Comparison of ENCODE assay signal across 13 mouse cellular contexts in genomic region chrX:140406079-140406478, GRCm38 (mm10). TPM values are rescaled to one million over a fixed set of nuclear protein-coding genes. Genes with fewer than 3 reads are reported as not detected.
DNase-seq lines count a peak whose midpoint lies in the region; ATAC-seq and TF ChIP-seq lines count a peak whose summit lies in the region.
"Had no signal": no experiment of that assay in that cellular context is flagged by ENCODE, and none has a peak within 500 bp of the region (broad histone marks: within the 10 kb centered on the region; RNA-seq: fewer than 3 reads in every experiment).

No protein-coding gene starts in this region.

- DNase-seq in hindbrain, embryonic 11.5 days (ENCODE audit: low spot score), result no peak
- peak; percentile 3 for DNase-seq in lung, postnatal 10 days
- no peak for DNase-seq in lung, adult 2 months
- DNase-seq in forebrain, postnatal 0 days, result no peak
- DNase-seq in kidney, postnatal 36 days, result peak; percentile 8 to 15
- DNase-seq in right cerebral cortex, adult 18-20 months, result no peak
- no peak for DNase-seq in gastrocnemius, adult 18-20 months (ENCODE audit: low spot score)
- DNase-seq: cerebellum, adult 9-10 months; heart, postnatal 4 days; layer of hippocampus, adult 9-11 months had no signal

- no peaks in the 10 kb centered on the region for H3K4me1 ChIP-seq in hindbrain, embryonic 12.5 days
- no peaks in the 10 kb centered on the region for H3K4me1 ChIP-seq in hindbrain, embryonic 11.5 days (replicated peaks; ENCODE audit: control insufficient read depth, insufficient read depth, low read length)
- H3K4me1 ChIP-seq in lung, adult 2 months (ENCODE audit: control insufficient read depth, insufficient read depth, low read length), result no peaks in the 10 kb centered on the region
- no peaks in the 10 kb centered on the region for H3K4me1 ChIP-seq in forebrain, postnatal 0 days (ENCODE audit: insufficient read depth)
- H3K4me1 ChIP-seq: embryonic facial prominence, embryonic 12.5 days; limb, embryonic 10.5 days had no signal

- H3K27ac ChIP-seq in hindbrain, embryonic 12.5 days, result no peak overlapping the region
- no peak overlapping the region for H3K27ac ChIP-seq in hindbrain, embryonic 11.5 days (ENCODE audit: low read depth, low read length)
- no peak overlapping the region for H3K27ac ChIP-seq in forebrain, postnatal 0 days (ENCODE audit: low read depth, low read length)
- H3K27ac ChIP-seq: embryonic facial prominence, embryonic 12.5 days; limb, embryonic 10.5 days had no signal

- no peaks in the 10 kb centered on the region for H3K9me3 ChIP-seq in hindbrain, embryonic 12.5 days (replicated peaks)
- H3K9me3 ChIP-seq in hindbrain, embryonic 11.5 days (ENCODE audit: control insufficient read depth, low read length), result no peaks in the 10 kb centered on the region
- H3K9me3 ChIP-seq in forebrain, postnatal 0 days (ENCODE audit: low read length), result no peaks in the 10 kb centered on the region
- H3K9me3 ChIP-seq: embryonic facial prominence, embryonic 12.5 days; limb, embryonic 10.5 days had no signal

- H3K9ac ChIP-seq in hindbrain, embryonic 12.5 days, result no peak overlapping the region
- no peak overlapping the region for H3K9ac ChIP-seq in hindbrain, embryonic 11.5 days (ENCODE audit: low read depth, low read length)
- H3K9ac ChIP-seq in forebrain, postnatal 0 days, result no peak overlapping the region
- H3K9ac ChIP-seq: embryonic facial prominence, embryonic 12.5 days had no signal

- no peak overlapping the region for H3K4me3 ChIP-seq in hindbrain, embryonic 12.5 days
- H3K4me3 ChIP-seq in hindbrain, embryonic 11.5 days (ENCODE audit: low read depth, low read length), result no peak overlapping the region
- H3K4me3 ChIP-seq in lung, adult 2 months (replicated peaks; ENCODE audit: extremely low read depth, low read depth, low read length), result no peak overlapping the region
- H3K4me3 ChIP-seq in forebrain, postnatal 0 days (ENCODE audit: low read depth, low read length), result no peak overlapping the region
- H3K4me3 ChIP-seq: embryonic facial prominence, embryonic 12.5 days; limb, embryonic 10.5 days had no signal

- peaks cover 17% of the 10 kb centered on the region; the same call in 1 of the 2 replicates for H3K27me3 ChIP-seq in hindbrain, embryonic 12.5 days
- no peaks in the 10 kb centered on the region for H3K27me3 ChIP-seq in hindbrain, embryonic 11.5 days (ENCODE audit: control insufficient read depth, insufficient read depth, low read length)
- no peaks in the 10 kb centered on the region for H3K27me3 ChIP-seq in forebrain, postnatal 0 days (ENCODE audit: insufficient read depth, low read length)

- TF ChIP-seq CTCF in lung, adult 2 months (IDR thresholded peaks at IDR 0.05; ENCODE audit: insufficient read depth, low read length), result no peak
- no peak for TF ChIP-seq CTCF in forebrain, postnatal 0 days (IDR thresholded peaks at IDR 0.05; ENCODE audit: low read depth)

- peak; percentile 29; the same call in 1 of the 2 replicates for ATAC-seq in hindbrain, embryonic 12.5 days (ENCODE audit: low FRiP score)
- ATAC-seq in hindbrain, embryonic 11.5 days (ENCODE audit: low FRiP score), result no peak
- peak; percentile 25; the same call in 1 of the 2 replicates for ATAC-seq in forebrain, postnatal 0 days

- 49% methylated on average over 4 of the region's 4 CpGs for WGBS in hindbrain, embryonic 12.5 days
- WGBS in hindbrain, embryonic 11.5 days, result 29% methylated on average over 2 of the region's 4 CpGs
- 31% methylated on average over 4 of the region's 4 CpGs for WGBS in lung, adult 2 months
- 34% methylated on average over 3 of the region's 4 CpGs for WGBS in forebrain, postnatal 0 days

- H3K36me3 ChIP-seq in hindbrain, embryonic 12.5 days, result no peaks in the 10 kb centered on the region
- H3K36me3 ChIP-seq in hindbrain, embryonic 11.5 days (ENCODE audit: control insufficient read depth, insufficient read depth, low read length), result no peaks in the 10 kb centered on the region
- H3K36me3 ChIP-seq in forebrain, postnatal 0 days (ENCODE audit: insufficient read depth), result no peaks in the 10 kb centered on the region
- H3K36me3 ChIP-seq: embryonic facial prominence, embryonic 12.5 days; limb, embryonic 10.5 days had no signal

- H3K4me2 ChIP-seq in hindbrain, embryonic 12.5 days (replicated peaks), result no peak overlapping the region
- no peak overlapping the region for H3K4me2 ChIP-seq in hindbrain, embryonic 11.5 days (replicated peaks; ENCODE audit: low read depth, low read length)
- no peak overlapping the region for H3K4me2 ChIP-seq in forebrain, postnatal 0 days (ENCODE audit: low read depth)
- H3K4me2 ChIP-seq: embryonic facial prominence, embryonic 12.5 days had no signal

- TF ChIP-seq POLR2A in lung, adult 2 months (IDR thresholded peaks at IDR 0.05; ENCODE audit: borderline replicate concordance, extremely low read depth, low read depth, low read length), result no peak

RNA-seq across cellular contexts. Expression of gene Prps1, which starts 50.3 kb away (rescaled TPM):
- 56.1 and 56.9 TPM in 2 replicates for polyA plus RNA-seq in hindbrain, embryonic 12.5 days (2016; fragmentation: Nextera tagmentation; extraction: Ambion mirVana)
- polyA plus RNA-seq in hindbrain, embryonic 11.5 days (2014; fragmentation: Nextera tagmentation; extraction: Ambion mirVana), result 81.9 and 88.2 TPM in 2 replicates
- 5.8 and 10.2 TPM in 2 replicates for polyA plus RNA-seq in lung, adult 2 months (2012; rRNA removed)
- 48.9 and 50.2 TPM in 2 replicates for total RNA-seq in forebrain, postnatal 0 days (2014; rRNA removed)
- polyA plus RNA-seq in forebrain, postnatal 0 days (2015; fragmentation: Nextera tagmentation; extraction: Ambion mirVana), result 86.9 and 95.8 TPM in 2 replicates
- 10 to 100 TPM; 38.4 to 40.8 TPM for total RNA-seq in gastrocnemius, adult 18-20 months (2021)

Comparison
In these comparisons a context has a peak if more than half of its experiments do, and no peak if none do; other contexts are left out.
1. DNase-seq: peak in lung, postnatal 10 days (single experiment) and kidney, postnatal 36 days (2 of 2); none in hindbrain, embryonic 11.5 days (single experiment), lung, adult 2 months (single experiment), forebrain, postnatal 0 days (single experiment), right cerebral cortex, adult 18-20 months (single experiment) and gastrocnemius, adult 18-20 months (single experiment).